Comparison of ENCODE assay signal across 11 mouse cellular contexts in genomic region chr8:25306769-25307491, GRCm38 (mm10).
DNase-seq lines count a peak whose midpoint lies in the region; ATAC-seq and TF ChIP-seq lines count a peak whose summit lies in the region.
"Had no signal": no experiment of that assay in that cellular context is flagged by ENCODE, and none has a peak within 500 bp of the region (broad histone marks: within the 10 kb centered on the region; RNA-seq: fewer than 3 reads in every experiment).

No protein-coding gene starts in this region.

- no peaks in the 10 kb centered on the region for H3K9me3 ChIP-seq in midbrain, embryonic 14.5 days (ENCODE audit: control insufficient read depth, low read length)
- no peaks in the 10 kb centered on the region for H3K9me3 ChIP-seq in midbrain, embryonic 16.5 days (replicated peaks; ENCODE audit: control insufficient read depth, low read length, poor library complexity, severe bottlenecking)
- H3K9me3 ChIP-seq in neural tube, embryonic 14.5 days (ENCODE audit: control insufficient read depth, low read length): no peaks in the 10 kb centered on the region

- WGBS in cerebellum, adult 2 months: 74% methylated on average over 15 of the region's 15 CpGs
- WGBS in midbrain, embryonic 14.5 days: 63% methylated on average over 15 of the region's 15 CpGs
- 51% methylated on average over 15 of the region's 15 CpGs for WGBS in midbrain, embryonic 16.5 days
- 56% methylated on average over 15 of the region's 15 CpGs for WGBS in neural tube, embryonic 14.5 days

- no peak overlapping the region for H3K9ac ChIP-seq in midbrain, embryonic 14.5 days (replicated peaks; ENCODE audit: low read length)
- H3K9ac ChIP-seq in midbrain, embryonic 16.5 days (ENCODE audit: low read depth, low read length): no peak overlapping the region
- H3K9ac ChIP-seq in neural tube, embryonic 14.5 days (replicated peaks; ENCODE audit: low read depth, low read length): no peak overlapping the region
- H3K9ac ChIP-seq: forebrain, postnatal 0 days had no signal

- H3K4me1 ChIP-seq in cerebellum, adult 2 months (ENCODE audit: control insufficient read depth, insufficient read depth, low read length): peaks cover 19% of the 10 kb centered on the region
- peaks cover 6% of the 10 kb centered on the region for H3K4me1 ChIP-seq in midbrain, embryonic 14.5 days (ENCODE audit: control insufficient read depth, insufficient read depth, low read length)
- peaks cover 7% of the 10 kb centered on the region; the same call in 1 of the 2 replicates for H3K4me1 ChIP-seq in midbrain, embryonic 16.5 days (ENCODE audit: control insufficient read depth, insufficient read depth, low read length)
- H3K4me1 ChIP-seq in neural tube, embryonic 14.5 days (ENCODE audit: control insufficient read depth, insufficient read depth, low read length): peaks cover 10% of the 10 kb centered on the region; the same call in 1 of the 2 replicates

- no peaks in the 10 kb centered on the region for H3K36me3 ChIP-seq in midbrain, embryonic 14.5 days (ENCODE audit: control insufficient read depth, insufficient read depth, low read length)
- H3K36me3 ChIP-seq in midbrain, embryonic 16.5 days (ENCODE audit: control insufficient read depth, insufficient read depth, low read length): no peaks in the 10 kb centered on the region
- H3K36me3 ChIP-seq in neural tube, embryonic 14.5 days (ENCODE audit: control insufficient read depth, insufficient read depth, low read length): no peaks in the 10 kb centered on the region

- H3K27me3 ChIP-seq in cerebellum, adult 2 months (ENCODE audit: control insufficient read depth, insufficient read depth, low read length): no peaks in the 10 kb centered on the region
- no peaks in the 10 kb centered on the region for H3K27me3 ChIP-seq in midbrain, embryonic 14.5 days (ENCODE audit: control insufficient read depth, insufficient read depth, low read length)
- H3K27me3 ChIP-seq in midbrain, embryonic 16.5 days (ENCODE audit: control insufficient read depth, insufficient read depth, low read depth, low read length): no peaks in the 10 kb centered on the region
- H3K27me3 ChIP-seq in neural tube, embryonic 14.5 days (ENCODE audit: control insufficient read depth, insufficient read depth, low read length): no peaks in the 10 kb centered on the region

- ATAC-seq in midbrain, embryonic 14.5 days (ENCODE audit: low FRiP score, low TSS enrichment): no peak
- no peak for ATAC-seq in midbrain, embryonic 16.5 days
- ATAC-seq in neural tube, embryonic 14.5 days (ENCODE audit: low read depth): no peak
- ATAC-seq in megakaryocyte progenitor cell, adult 5-6 weeks (replicated peaks; ENCODE audit: poor library complexity): no peak
- ATAC-seq: forebrain, postnatal 0 days had no signal

- H3K4me2 ChIP-seq in midbrain, embryonic 14.5 days (ENCODE audit: low read length): no peak overlapping the region
- no peak overlapping the region for H3K4me2 ChIP-seq in midbrain, embryonic 16.5 days (ENCODE audit: low read length)
- H3K4me2 ChIP-seq in neural tube, embryonic 14.5 days (ENCODE audit: low read depth, low read length): no peak overlapping the region

- intact Hi-C loops in heart, postnatal 10 days (cut with DNase I): no loop called here
- intact Hi-C loops in left cerebral cortex, postnatal 10 days (cut with DNase I): no loop called here

- TF ChIP-seq CTCF in cerebellum, adult 2 months (IDR thresholded peaks at IDR 0.05; ENCODE audit: borderline replicate concordance, insufficient read depth, low read depth, low read length): no peak

- no peak for TF ChIP-seq POLR2A in cerebellum, adult 2 months (IDR thresholded peaks at IDR 0.05; ENCODE audit: borderline replicate concordance, insufficient read depth, low read length)

- H3K27ac ChIP-seq in cerebellum, adult 2 months (ENCODE audit: insufficient read depth, low read length): peak overlapping the region; percentile 82
- H3K27ac ChIP-seq in midbrain, embryonic 14.5 days (replicated peaks; ENCODE audit: low read depth, low read length): no peak overlapping the region
- H3K27ac ChIP-seq in midbrain, embryonic 16.5 days (ENCODE audit: low read length): no peak overlapping the region
- peak overlapping the region; percentile 22; the same call in 1 of the 2 replicates for H3K27ac ChIP-seq in neural tube, embryonic 14.5 days (ENCODE audit: low read depth, low read length)
- H3K27ac ChIP-seq: macrophage had no signal

- no peak overlapping the region for H3K4me3 ChIP-seq in cerebellum, adult 2 months (replicated peaks; ENCODE audit: insufficient read depth, low read depth, low read length)
- H3K4me3 ChIP-seq in midbrain, embryonic 14.5 days (replicated peaks; ENCODE audit: low read depth, low read length): no peak overlapping the region
- H3K4me3 ChIP-seq in midbrain, embryonic 16.5 days (ENCODE audit: low read depth, low read length): no peak overlapping the region
- no peak overlapping the region for H3K4me3 ChIP-seq in neural tube, embryonic 14.5 days (ENCODE audit: low read depth, low read length)

- no peak for DNase-seq in cerebellum, adult 2 months
- DNase-seq in cerebellum, postnatal 36 days: no peak
- DNase-seq in midbrain, embryonic 14.5 days: peak; percentile 64
- peak; percentile 66 to 69 for DNase-seq in heart, postnatal 10 days
- no peak for DNase-seq in left cerebral cortex, postnatal 10 days (ENCODE audit: extremely low spot score in 1 of 2, low spot score in 2 of 2)
- DNase-seq: adrenal gland, adult 8-10 months; forebrain, postnatal 0 days had no signal

Comparison
In these comparisons a context has a peak if more than half of its experiments do, and no peak if none do; other contexts are left out.
1. DNase-seq: peak in midbrain, embryonic 14.5 days (single experiment) and heart, postnatal 10 days (2 of 2); none in cerebellum, adult 2 months (0 of 2), cerebellum, postnatal 36 days (0 of 2) and left cerebral cortex, postnatal 10 days (0 of 2).
2. H3K27ac ChIP-seq: peak in cerebellum, adult 2 months (single experiment) and neural tube, embryonic 14.5 days (single experiment); none in midbrain, embryonic 14.5 days (single experiment) and midbrain, embryonic 16.5 days (single experiment).